ENCODE assay signal across 8 mouse cellular contexts in the genomic region with DNA sequence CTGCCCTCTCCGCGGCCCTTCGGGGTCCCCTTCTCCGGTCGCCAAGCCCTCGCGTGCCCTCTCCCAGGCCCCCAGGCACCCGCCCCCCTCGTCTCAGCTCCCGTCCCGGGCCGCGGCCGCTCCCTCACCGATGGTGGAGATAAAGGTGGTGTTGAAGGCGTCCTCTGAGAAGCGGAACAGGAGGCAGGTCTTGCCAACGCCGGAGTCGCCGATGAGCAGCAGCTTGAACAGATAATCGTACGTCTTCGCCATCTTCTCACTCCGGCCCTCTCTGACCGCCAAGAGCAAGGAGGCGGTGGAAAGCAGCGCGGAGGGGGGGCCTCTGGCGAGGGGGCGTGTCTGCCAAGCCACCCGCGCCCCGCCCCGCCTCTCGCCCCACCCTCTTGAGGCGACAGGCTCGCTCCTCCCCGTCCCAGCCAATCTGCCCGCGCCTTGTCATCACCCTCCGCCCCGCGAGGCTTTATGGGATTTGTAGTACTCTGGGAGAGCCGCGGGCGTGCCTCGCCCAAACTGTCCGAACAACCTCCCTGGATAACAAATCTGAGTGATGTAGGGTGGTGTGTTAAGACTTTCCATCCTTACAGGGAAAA. TPM values are rescaled to one million over a fixed set of nuclear protein-coding genes. Genes with fewer than 3 reads are reported as not detected.
DNase-seq lines count a peak whose midpoint lies in the region; ATAC-seq and TF ChIP-seq lines count a peak whose summit lies in the region.

A gene (minus strand): TSS at position 306 of the 590 bp plus-strand sequence.

- DNase-seq in c-Kit-positive CD71-positive TER-119-positive erythroid progenitor cells, embryonic 14.5 days (ENCODE audit: low spot score) = peak; percentile 97
- DNase-seq in heart, postnatal 0 days (ENCODE audit: low spot score) = peak; percentile 95
- DNase-seq in kidney, postnatal 4 days = peak; percentile 99

- H3K9me3 ChIP-seq in E14TG2a.4 (ENCODE audit: low read length) = no peaks in the 10 kb centered on the region
- H3K9me3 ChIP-seq in forebrain, embryonic 12.5 days = no peaks in the 10 kb centered on the region
- no peaks in the 10 kb centered on the region for H3K9me3 ChIP-seq in heart, postnatal 0 days (replicated peaks; ENCODE audit: control insufficient read depth, low read length)
- H3K9me3 ChIP-seq in liver, embryonic 16.5 days (replicated peaks; ENCODE audit: control insufficient read depth, low read length) = no peaks in the 10 kb centered on the region
- no peaks in the 10 kb centered on the region for H3K9me3 ChIP-seq in neural tube, embryonic 13.5 days

- peak; percentile 99 for ATAC-seq in forebrain, embryonic 12.5 days (ENCODE audit: low FRiP score)
- ATAC-seq in heart, postnatal 0 days (ENCODE audit: insufficient read depth, low read depth) = peak; percentile 99
- peak; percentile 93 for ATAC-seq in liver, embryonic 16.5 days (ENCODE audit: low read depth)
- peak; percentile 99 for ATAC-seq in neural tube, embryonic 13.5 days (ENCODE audit: low read depth)

- no peak; the same call in 1 of the 2 replicates for TF ChIP-seq EP300 in heart, postnatal 0 days (IDR thresholded peaks at IDR 0.05; ENCODE audit: low read depth)

- H3K4me3 ChIP-seq in E14TG2a.4 (replicated peaks; ENCODE audit: low read length) = peak within 1 kb of the TSS; percentile 96
- H3K4me3 ChIP-seq in forebrain, embryonic 12.5 days (replicated peaks) = peak within 1 kb of the TSS; percentile 88
- peak within 1 kb of the TSS; percentile 92 for H3K4me3 ChIP-seq in heart, postnatal 0 days (ENCODE audit: low read depth, low read length)
- peak within 1 kb of the TSS; percentile 98 for H3K4me3 ChIP-seq in liver, embryonic 16.5 days (ENCODE audit: low read depth, low read length)
- peak within 1 kb of the TSS; percentile 93 for H3K4me3 ChIP-seq in neural tube, embryonic 13.5 days
- H3K4me3 ChIP-seq in testis, adult 2 months (ENCODE audit: control insufficient read depth, low read depth, low read length) = peak within 1 kb of the TSS; percentile 88

- TF ChIP-seq POLR2A in testis, adult 2 months (IDR thresholded peaks at IDR 0.05; ENCODE audit: control insufficient read depth, low read depth, low read length) = peak; percentile 75

- H3K36me3 ChIP-seq in E14TG2a.4 (ENCODE audit: insufficient read depth, low read length) = no peaks in the 10 kb centered on the region
- H3K36me3 ChIP-seq in forebrain, embryonic 12.5 days (replicated peaks) = 0 out of 2 replicates have a peak, but pooled peaks cover 3% of the 10 kb centered on the region
- H3K36me3 ChIP-seq in heart, postnatal 0 days (replicated peaks; ENCODE audit: control insufficient read depth, insufficient read depth, low read length) = no peaks in the 10 kb centered on the region
- no peaks in the 10 kb centered on the region for H3K36me3 ChIP-seq in liver, embryonic 16.5 days (ENCODE audit: control insufficient read depth, insufficient read depth)
- 0 out of 2 replicates have a peak, but pooled peaks cover 3% of the 10 kb centered on the region for H3K36me3 ChIP-seq in neural tube, embryonic 13.5 days
- no peaks in the 10 kb centered on the region for H3K36me3 ChIP-seq in testis, adult 2 months (ENCODE audit: control insufficient read depth, insufficient read depth, low read length)

- under 1% methylated on average over 48 of the region's 49 CpGs for WGBS in forebrain, embryonic 12.5 days
- under 1% methylated on average over 49 of the region's 49 CpGs for WGBS in heart, postnatal 0 days
- WGBS in liver, embryonic 16.5 days (ENCODE audit: insufficient replicate concordance) = under 1% methylated on average over 49 of the region's 49 CpGs
- under 1% methylated on average over 47 of the region's 49 CpGs for WGBS in neural tube, embryonic 13.5 days

- peak within 1 kb of the TSS; percentile 87 for H3K27ac ChIP-seq in forebrain, embryonic 12.5 days
- H3K27ac ChIP-seq in heart, postnatal 0 days (ENCODE audit: low read depth) = peak within 1 kb of the TSS; percentile 84
- peak within 1 kb of the TSS; percentile 96 for H3K27ac ChIP-seq in liver, embryonic 16.5 days (ENCODE audit: low read length)
- H3K27ac ChIP-seq in neural tube, embryonic 13.5 days (replicated peaks) = peak within 1 kb of the TSS; percentile 94
- peak within 1 kb of the TSS; percentile 69 for H3K27ac ChIP-seq in testis, adult 2 months (ENCODE audit: control insufficient read depth, insufficient read depth, low read depth, low read length)

- H3K4me1 ChIP-seq in E14TG2a.4 (replicated peaks; ENCODE audit: low read depth, low read length) = peaks cover 11% of the 10 kb centered on the region
- H3K4me1 ChIP-seq in forebrain, embryonic 12.5 days = peaks cover 21% of the 10 kb centered on the region
- H3K4me1 ChIP-seq in heart, postnatal 0 days (ENCODE audit: control insufficient read depth, insufficient read depth) = peaks cover 28% of the 10 kb centered on the region
- H3K4me1 ChIP-seq in liver, embryonic 16.5 days (ENCODE audit: control insufficient read depth, low read depth, low read length) = peaks cover 41% of the 10 kb centered on the region
- H3K4me1 ChIP-seq in neural tube, embryonic 13.5 days (replicated peaks) = peaks cover 44% of the 10 kb centered on the region
- H3K4me1 ChIP-seq in testis, adult 2 months (ENCODE audit: control insufficient read depth, insufficient read depth, low read length) = peaks cover 5% of the 10 kb centered on the region

- peak within 1 kb of the TSS; percentile 79 for H3K4me2 ChIP-seq in forebrain, embryonic 12.5 days
- peak within 1 kb of the TSS; percentile 61 for H3K4me2 ChIP-seq in heart, postnatal 0 days (ENCODE audit: low read depth, low read length)
- peak within 1 kb of the TSS; percentile 85 for H3K4me2 ChIP-seq in liver, embryonic 16.5 days (ENCODE audit: low read depth, low read length)
- H3K4me2 ChIP-seq in neural tube, embryonic 13.5 days = peak within 1 kb of the TSS; percentile 87

- peak within 1 kb of the TSS; percentile 91 for H3K9ac ChIP-seq in forebrain, embryonic 12.5 days
- peak within 1 kb of the TSS; percentile 68 for H3K9ac ChIP-seq in heart, postnatal 0 days (replicated peaks; ENCODE audit: low read depth, low read length)
- H3K9ac ChIP-seq in liver, embryonic 16.5 days (ENCODE audit: low read depth, low read length) = peak within 1 kb of the TSS; percentile 99
- peak within 1 kb of the TSS; percentile 97 for H3K9ac ChIP-seq in neural tube, embryonic 13.5 days

- peaks cover 29% of the 10 kb centered on the region for H3K27me3 ChIP-seq in E14TG2a.4 (ENCODE audit: insufficient read depth, low read length)
- no peaks in the 10 kb centered on the region for H3K27me3 ChIP-seq in forebrain, embryonic 12.5 days
- no peaks in the 10 kb centered on the region for H3K27me3 ChIP-seq in heart, postnatal 0 days (ENCODE audit: control insufficient read depth, insufficient read depth, low read length)
- no peaks in the 10 kb centered on the region for H3K27me3 ChIP-seq in liver, embryonic 16.5 days (ENCODE audit: control insufficient read depth, insufficient read depth, low read depth, low read length)
- H3K27me3 ChIP-seq in neural tube, embryonic 13.5 days = no peaks in the 10 kb centered on the region
- no peaks in the 10 kb centered on the region for H3K27me3 ChIP-seq in testis, adult 2 months (ENCODE audit: control insufficient read depth, insufficient read depth, low read length)

- TF ChIP-seq CTCF in E14TG2a.4 (conservative IDR thresholded peaks at IDR 0.05; ENCODE audit: low read length) = no peak
- no peak for TF ChIP-seq CTCF in heart, postnatal 0 days (IDR thresholded peaks at IDR 0.05; ENCODE audit: low read depth)
- TF ChIP-seq CTCF in testis, adult 2 months (IDR thresholded peaks at IDR 0.05; ENCODE audit: control insufficient read depth, insufficient read depth, insufficient replicate concordance, low read depth, low read length) = no peak

RNA-seq across cellular contexts. Expression of the gene that starts here (rescaled TPM):
- 50.3 and 50.7 TPM in 2 replicates for polyA plus RNA-seq in forebrain, embryonic 12.5 days (2016; fragmentation: Nextera tagmentation; extraction: Ambion mirVana)
- total RNA-seq in heart, postnatal 0 days (2014; rRNA removed; ENCODE audit: low replicate concordance) = 9.8 and 11.4 TPM in 2 replicates
- polyA plus RNA-seq in heart, postnatal 0 days (2015; fragmentation: Nextera tagmentation; extraction: Ambion mirVana) = 8.6 and 9.5 TPM in 2 replicates
- polyA plus RNA-seq in liver, embryonic 16.5 days (2015; fragmentation: Nextera tagmentation; extraction: Ambion mirVana) = 30.4 and 30.6 TPM in 2 replicates
- 30.5 and 36.5 TPM in 2 replicates for polyA plus RNA-seq in neural tube, embryonic 13.5 days (2015; fragmentation: Nextera tagmentation; extraction: Ambion mirVana)
- 8.6 and 10.9 TPM in 2 replicates for polyA plus RNA-seq in testis, adult 2 months (2012; rRNA removed)

Comparison
In these comparisons a context has a peak if more than half of its experiments do, and no peak if none do; other contexts are left out.
1. Peak in every context shown above with its lines: DNase-seq, ATAC-seq, H3K4me3 ChIP-seq and H3K27ac ChIP-seq.